Mouse (Mus musculus): ENCODE measurements at regions not wholly inside any gene's neighbourhood (a gene's known extent, or its start where the extent isn't known, plus 50 kb on each side); places are given as distances from the start of the nearest gene placed in this dataset.

DNA sequence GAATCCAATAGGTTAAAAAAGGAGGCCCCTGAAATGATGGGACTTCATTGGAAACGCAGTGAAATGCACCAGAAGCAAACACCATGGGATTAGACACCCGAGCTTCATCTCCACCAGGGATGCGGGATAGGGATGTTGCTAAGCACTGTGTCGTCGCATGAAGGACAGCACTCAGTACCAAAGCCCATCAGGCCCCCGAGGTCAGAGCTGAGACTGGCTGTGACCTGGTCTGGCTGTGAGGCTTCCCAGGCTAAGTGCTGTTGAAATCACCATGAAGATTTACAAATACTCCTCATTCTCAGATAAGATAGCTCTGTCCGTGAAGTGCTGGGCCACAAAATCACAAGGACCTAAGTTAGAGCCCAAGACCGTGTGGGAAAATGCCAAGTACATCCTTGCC is 83.3 kb upstream of the Twist2 start:
- whole genome bisulfite sequencing = 68% methylated on average over 8 of the region's 8 CpGs
- TF ChIP-seq CTCF (IDR thresholded peaks at IDR 0.05; ENCODE audit: insufficient read depth, low read length) (no peak), POLR2A (IDR thresholded peaks at IDR 0.05; ENCODE audit: borderline replicate concordance, extremely low read depth, low read depth, low read length) (no peak)
- no peak for DNase-seq
- H3K4me3 ChIP-seq (replicated peaks; ENCODE audit: extremely low read depth, low read depth, low read length) = no peak overlapping the region
- H3K4me1 ChIP-seq (ENCODE audit: control insufficient read depth, insufficient read depth, low read length) = no peaks in the 10 kb centered on the region

- Histone ChIP-seq H3K4me1 (ENCODE audit: control insufficient read depth, insufficient read depth, low read length) (no peaks in the 10 kb centered on the region), H3K4me3 (replicated peaks; ENCODE audit: extremely low read depth, low read depth, low read length) (no peak overlapping the region)
- no peak for TF ChIP-seq CTCF (IDR thresholded peaks at IDR 0.05; ENCODE audit: insufficient read depth, low read length)
- no peak for TF ChIP-seq POLR2A (IDR thresholded peaks at IDR 0.05; ENCODE audit: borderline replicate concordance, extremely low read depth, low read depth, low read length)
- no peak for DNase-seq
- 70% methylated on average over 11 of the region's 11 CpGs for WGBS
Observed at GRCm38 (mm10) chr1:91729246-91729645, 72.0 kb upstream of the Twist2 start.

DNA sequence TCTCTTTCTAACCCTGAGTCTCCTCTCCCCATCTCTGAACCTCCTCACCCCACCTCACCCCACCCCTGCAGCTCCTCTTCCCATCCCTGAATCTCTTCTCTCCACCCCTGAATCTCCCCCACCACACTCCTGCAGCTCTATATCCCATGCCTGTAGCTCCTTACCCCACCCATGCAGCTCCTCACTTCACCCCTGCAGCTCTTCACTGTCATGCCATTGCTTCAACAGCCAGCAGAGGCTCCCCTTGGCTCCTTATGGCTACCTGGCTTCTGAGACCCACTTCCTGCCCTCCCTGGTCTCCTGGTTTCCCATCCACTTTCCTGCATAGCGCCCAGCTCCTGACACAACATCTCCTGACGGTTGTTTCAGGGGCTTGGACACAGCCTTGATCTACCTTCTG is 71.0 kb upstream of the Twist2 start:
- TF ChIP-seq POLR2A (IDR thresholded peaks at IDR 0.05; ENCODE audit: borderline replicate concordance, extremely low read depth, low read depth, low read length) (no peak), CTCF (IDR thresholded peaks at IDR 0.05; ENCODE audit: insufficient read depth, low read length) (no peak)
- no peak for DNase-seq
- H3K4me3 ChIP-seq (replicated peaks; ENCODE audit: extremely low read depth, low read depth, low read length) = no peak overlapping the region
- 71% methylated on average over 2 of the region's 2 CpGs for WGBS
- H3K4me1 ChIP-seq (ENCODE audit: control insufficient read depth, insufficient read depth, low read length) = no peaks in the 10 kb centered on the region

DNA sequence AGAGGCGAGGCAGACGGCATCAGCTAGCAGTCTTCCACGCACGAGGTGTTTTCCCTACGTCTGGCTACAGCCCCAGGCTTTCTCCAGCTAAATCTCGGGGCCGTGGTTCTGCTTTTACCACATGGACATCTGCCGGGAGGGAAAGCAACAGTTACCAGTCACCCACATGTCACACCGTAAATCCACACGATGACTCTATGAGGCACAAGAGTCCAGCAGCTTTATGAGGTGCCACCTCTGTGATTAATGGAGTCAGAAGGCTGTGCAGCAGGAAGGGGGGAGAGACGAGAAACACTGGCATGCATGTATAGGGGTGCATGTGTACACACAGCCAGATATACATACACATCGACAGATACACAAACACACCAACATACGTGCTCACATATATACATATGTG is 69.6 kb upstream of the Twist2 start:
- DNase-seq = no peak
- 57% methylated on average over 13 of the region's 13 CpGs for WGBS
- no peak for TF ChIP-seq POLR2A (IDR thresholded peaks at IDR 0.05; ENCODE audit: borderline replicate concordance, extremely low read depth, low read depth, low read length)

DNA sequence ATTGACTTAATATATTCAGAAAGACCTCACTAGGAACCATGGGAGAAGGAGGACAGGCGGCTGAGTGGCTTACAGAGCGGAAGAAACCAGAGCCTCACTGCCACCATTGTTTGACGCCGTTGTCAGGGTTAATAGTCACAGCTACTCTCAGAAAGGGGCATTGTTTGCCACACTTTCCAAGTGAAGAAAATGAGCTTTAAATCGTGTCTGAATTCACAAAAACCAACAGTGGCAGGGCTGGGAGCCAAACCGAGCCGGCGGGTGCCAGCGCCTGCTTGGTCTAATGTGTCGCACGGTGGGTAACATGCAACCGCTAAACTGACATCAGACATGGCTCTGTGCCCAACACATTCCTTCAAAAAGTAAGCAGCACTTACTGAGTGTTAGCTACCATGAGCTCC is 68.8 kb upstream of the Twist2 start:
- H3K4me1 ChIP-seq (ENCODE audit: control insufficient read depth, insufficient read depth, low read length) = no peaks in the 10 kb centered on the region
- TF ChIP-seq CTCF (IDR thresholded peaks at IDR 0.05; ENCODE audit: insufficient read depth, low read length) (no peak), POLR2A (IDR thresholded peaks at IDR 0.05; ENCODE audit: borderline replicate concordance, extremely low read depth, low read depth, low read length) (no peak)
- WGBS = 52% methylated on average over 12 of the region's 12 CpGs
- no peak overlapping the region for H3K4me3 ChIP-seq (replicated peaks; ENCODE audit: extremely low read depth, low read depth, low read length)
- no peak for DNase-seq

More for the DNA sequence above, 69.6 kb upstream of the Twist2 start:
- H3K4me3 ChIP-seq (replicated peaks; ENCODE audit: extremely low read depth, low read depth, low read length) = no peak overlapping the region
- no peaks in the 10 kb centered on the region for H3K4me1 ChIP-seq (ENCODE audit: control insufficient read depth, insufficient read depth, low read length)

GRCm38 (mm10) chr1:91734731-91735130 is 66.5 kb upstream of the Twist2 start:
- Histone ChIP-seq H3K4me1 (ENCODE audit: control insufficient read depth, insufficient read depth, low read length) (no peaks in the 10 kb centered on the region), H3K4me3 (replicated peaks; ENCODE audit: extremely low read depth, low read depth, low read length) (no peak overlapping the region)
- TF ChIP-seq POLR2A (IDR thresholded peaks at IDR 0.05; ENCODE audit: borderline replicate concordance, extremely low read depth, low read depth, low read length) (no peak), CTCF (IDR thresholded peaks at IDR 0.05; ENCODE audit: insufficient read depth, low read length) (no peak)
- DNase-seq = no peak
- 83% methylated on average over 2 of the region's 2 CpGs for WGBS

DNA sequence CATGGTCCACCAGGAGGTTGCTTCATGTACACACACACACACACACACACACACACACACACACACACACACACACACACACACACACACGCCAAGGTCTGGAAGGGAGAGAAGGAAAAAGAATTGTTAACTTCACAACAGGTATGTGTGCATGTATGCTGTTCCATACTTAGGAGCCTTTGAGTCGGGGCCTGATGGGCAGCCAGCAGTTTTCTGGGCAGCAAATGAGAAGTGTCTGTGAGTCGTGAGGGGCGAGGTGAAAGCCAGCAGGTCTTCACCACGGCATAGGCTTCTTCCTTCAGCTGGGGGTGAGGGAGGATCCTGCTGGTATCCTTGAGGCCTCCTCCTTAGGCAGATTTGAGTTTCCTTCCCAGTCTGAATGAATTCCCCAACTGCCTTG is 65.8 kb upstream of the Twist2 start:
- no peak for TF ChIP-seq POLR2A (IDR thresholded peaks at IDR 0.05; ENCODE audit: borderline replicate concordance, extremely low read depth, low read depth, low read length)
- TF ChIP-seq CTCF (IDR thresholded peaks at IDR 0.05; ENCODE audit: insufficient read depth, low read length) = no peak
- Histone ChIP-seq H3K4me3 (replicated peaks; ENCODE audit: extremely low read depth, low read depth, low read length) (no peak overlapping the region), H3K4me1 (ENCODE audit: control insufficient read depth, insufficient read depth, low read length) (no peaks in the 10 kb centered on the region)
- WGBS = 73% methylated on average over 5 of the region's 5 CpGs
- no peak for DNase-seq

GRCm38 (mm10) chr1:91740661-91741060 is 60.6 kb upstream of the Twist2 start:
- TF ChIP-seq POLR2A (IDR thresholded peaks at IDR 0.05; ENCODE audit: borderline replicate concordance, extremely low read depth, low read depth, low read length) = no peak
- H3K4me1 ChIP-seq (ENCODE audit: control insufficient read depth, insufficient read depth, low read length) = no peaks in the 10 kb centered on the region
- H3K4me3 ChIP-seq (replicated peaks; ENCODE audit: extremely low read depth, low read depth, low read length) = no peak overlapping the region
- WGBS = 83% methylated on average over 8 of the region's 8 CpGs
- DNase-seq = no peak

DNA sequence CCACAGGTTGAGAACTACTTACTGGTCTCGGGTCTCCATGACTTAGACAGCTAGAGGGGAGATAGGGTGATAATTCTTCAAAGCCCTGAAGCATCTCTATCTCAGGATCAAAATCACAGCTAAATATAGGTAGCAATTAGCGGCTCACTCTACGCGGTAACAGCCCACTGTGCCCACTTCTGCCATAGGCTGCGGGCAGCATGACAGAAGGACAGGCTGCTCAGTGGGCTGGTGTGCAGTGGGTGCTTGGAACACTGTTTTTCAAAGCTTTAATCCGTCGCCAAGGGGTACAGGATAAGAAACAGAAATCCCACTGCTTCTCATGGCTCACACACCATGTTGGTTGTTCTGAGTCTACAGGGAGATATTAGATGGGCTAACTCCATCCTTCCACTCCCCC is 59.2 kb upstream of the Twist2 start:
- no peak for DNase-seq
- TF ChIP-seq POLR2A (IDR thresholded peaks at IDR 0.05; ENCODE audit: borderline replicate concordance, extremely low read depth, low read depth, low read length) (no peak), CTCF (IDR thresholded peaks at IDR 0.05; ENCODE audit: insufficient read depth, low read length) (no peak)
- no peak overlapping the region for H3K4me3 ChIP-seq (replicated peaks; ENCODE audit: extremely low read depth, low read depth, low read length)
- 87% methylated on average over 7 of the region's 7 CpGs for WGBS
- H3K4me1 ChIP-seq (ENCODE audit: control insufficient read depth, insufficient read depth, low read length) = no peaks in the 10 kb centered on the region

DNA sequence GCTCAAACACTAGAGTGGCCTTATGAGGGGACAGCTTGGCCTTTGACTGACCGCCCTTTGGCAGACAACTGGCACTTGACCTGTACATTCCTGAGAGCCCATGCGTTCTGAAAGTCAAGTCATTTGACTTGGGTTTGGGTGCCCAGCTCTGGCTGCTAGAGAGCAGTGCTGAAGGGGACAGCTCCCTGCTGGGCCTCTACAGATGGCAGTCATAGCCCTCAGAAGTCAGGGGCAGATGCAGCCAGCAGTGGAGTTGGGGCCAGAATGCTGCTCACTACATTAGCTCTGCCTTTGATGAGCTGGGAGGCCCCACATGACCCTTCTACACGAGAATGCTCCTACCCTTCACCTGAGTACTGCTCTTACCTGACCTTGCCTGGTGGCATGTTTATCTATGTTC is 58.3 kb upstream of the Twist2 start:
- Histone ChIP-seq H3K4me3 (replicated peaks; ENCODE audit: extremely low read depth, low read depth, low read length) (no peak overlapping the region), H3K4me1 (ENCODE audit: control insufficient read depth, insufficient read depth, low read length) (no peaks in the 10 kb centered on the region)
- 31% methylated on average over 3 of the region's 3 CpGs for WGBS
- DNase-seq = no peak
- TF ChIP-seq CTCF (IDR thresholded peaks at IDR 0.05; ENCODE audit: insufficient read depth, low read length) = no peak

DNA sequence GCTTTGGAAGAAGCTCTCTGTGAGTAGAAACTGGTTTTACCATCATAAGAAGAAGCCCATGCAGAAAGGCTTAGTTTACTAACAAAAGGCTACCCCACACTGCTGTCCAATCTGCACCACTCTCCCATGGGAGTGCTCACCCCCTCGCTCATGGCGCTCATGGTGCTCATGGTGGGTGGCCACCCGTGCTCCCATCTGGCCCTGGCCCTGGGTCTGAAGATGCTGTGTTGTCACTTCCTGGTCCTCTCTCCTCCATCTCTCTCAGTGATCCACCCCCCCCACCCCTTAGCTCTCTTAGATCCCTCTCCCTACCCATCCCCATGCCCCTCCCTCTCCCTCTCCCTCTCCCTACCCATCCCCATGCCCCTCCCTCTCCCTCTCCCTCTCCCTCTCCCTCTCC is 57.2 kb upstream of the Twist2 start:
- DNase-seq = no peak
- Histone ChIP-seq H3K4me1 (ENCODE audit: control insufficient read depth, insufficient read depth, low read length) (no peaks in the 10 kb centered on the region), H3K4me3 (replicated peaks; ENCODE audit: extremely low read depth, low read depth, low read length) (no peak overlapping the region)
- 88% methylated on average over 3 of the region's 3 CpGs for WGBS
- TF ChIP-seq CTCF (IDR thresholded peaks at IDR 0.05; ENCODE audit: insufficient read depth, low read length) (no peak), POLR2A (IDR thresholded peaks at IDR 0.05; ENCODE audit: borderline replicate concordance, extremely low read depth, low read depth, low read length) (no peak)
